Mouse (Mus musculus) kidney, embryonic 14.5 days (tissue): ENCODE results near the gene Kcnip1. TPM values are rescaled to one million over a fixed set of nuclear protein-coding genes. Genes with fewer than 3 reads are reported as not detected.

ENCODE experiments used
- ATAC-seq: fragments of 200-750 bp; cut with Nextera tagmentation; 2 replicates; pipeline ENCODE4 v1.8.0; 2017; ENCODE audit warnings: moderate number of reproducible peaks, mild to moderate bottlenecking, moderate TSS enrichment, moderate library complexity; ENCODE audit not compliant: low FRiP score, low TSS enrichment
- H3K27ac ChIP-seq: fragments of 300-500 bp; sonication (generic); 2 replicates; pipeline ENCODE4 v1.5.1; 2014; ENCODE audit warnings: low read depth, mild to moderate bottlenecking, low read length, moderate library complexity, mixed read lengths
- H3K27me3 ChIP-seq: fragments of 300-500 bp; sonication (generic); 2 replicates; pipeline ENCODE4 v1.6.1; 2014; ENCODE audit warnings: mild to moderate bottlenecking, low read length; ENCODE audit not compliant: control insufficient read depth, insufficient read depth
- H3K36me3 ChIP-seq: fragments of 300-500 bp; sonication (generic); 2 replicates; pipeline ENCODE4 v1.6.1; 2014; ENCODE audit warnings: low read length, mixed read lengths; ENCODE audit not compliant: control insufficient read depth, insufficient read depth
- H3K4me1 ChIP-seq: fragments of 300-500 bp; sonication (generic); 2 replicates; pipeline ENCODE4 v1.6.1; 2014; ENCODE audit warnings: low read length, mixed read lengths; ENCODE audit not compliant: control insufficient read depth, insufficient read depth
- H3K4me2 ChIP-seq: fragments of 300-500 bp; sonication (generic); replicated peaks from 2 replicates; pipeline ENCODE4 v1.6.1; 2014; ENCODE audit warnings: low read depth, mild to moderate bottlenecking, low read length
- H3K4me3 ChIP-seq: fragments of 300-500 bp; sonication (generic); 2 replicates; pipeline ENCODE4 v1.5.1; 2014; ENCODE audit warnings: mild to moderate bottlenecking, low read length
- H3K9ac ChIP-seq: fragments of 300-500 bp; sonication (generic); 2 replicates; pipeline ENCODE4 v1.6.1; 2014; ENCODE audit warnings: low read depth, mild to moderate bottlenecking, low read length, moderate library complexity
- H3K9me3 ChIP-seq: fragments of 300-500 bp; sonication (generic); 2 replicates; pipeline ENCODE4 v1.6.1; 2016; ENCODE audit warnings: low read length; ENCODE audit not compliant: control insufficient read depth
- WGBS: fragments of 180-500 bp; shearing (Covaris S2); extraction: QIAGEN DNeasy Blood & Tissue Kit; methylation state at CpG from one replicate; pipeline ENCODE4 v1.1.7; 2014; 5-methylcytosine and 5-hydroxymethylcytosine counted together
- polyA plus RNA-seq: library from polyadenylated mRNA; unstranded; fragments of >200 nt; fragmentation: Nextera tagmentation; extraction: Ambion mirVana; gene quantifications from 2 replicates; pipeline ENCODE4 v1.2.1, GENCODE M21; 2014

The Kcnip1 gene
- polyA plus RNA-seq, 1 experiment from 2014 or later = 0.74 TPM

DNA sequence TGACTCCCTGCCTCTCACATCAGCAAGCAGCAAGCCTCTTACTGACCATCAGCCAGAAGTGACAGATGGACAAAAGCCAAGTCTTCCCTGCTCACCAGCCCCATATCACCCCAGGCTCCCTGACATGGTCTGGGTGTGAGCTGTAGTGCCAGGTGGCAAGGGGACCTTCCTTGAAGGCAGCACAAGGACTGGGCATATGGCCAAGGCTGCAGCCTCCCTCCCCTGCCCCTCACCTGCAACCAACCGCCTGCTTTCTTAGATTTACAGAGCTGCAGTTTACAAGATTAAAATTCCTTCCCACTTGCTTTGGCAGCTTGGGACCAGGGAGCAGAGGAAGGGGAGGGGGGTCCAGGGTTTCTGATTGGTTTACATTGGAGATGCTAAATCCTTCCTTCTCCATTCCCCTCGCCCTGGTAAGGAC is 80.8 kb downstream of the Kcnip1 start:
- Histone ChIP-seq H3K9ac (no peak overlapping the region), H3K9me3 (no peaks in the 10 kb centered on the region), H3K27me3 (0 out of 2 replicates have a peak, but pooled peaks cover 4% of the 10 kb centered on the region), H3K4me3 (no peak overlapping the region), H3K4me2 (no peak overlapping the region), H3K36me3 (no peaks in the 10 kb centered on the region), H3K27ac (no peak overlapping the region), H3K4me1 (no peaks in the 10 kb centered on the region)
- 43% methylated on average over 2 of the region's 2 CpGs for WGBS
- no peak for ATAC-seq

DNA sequence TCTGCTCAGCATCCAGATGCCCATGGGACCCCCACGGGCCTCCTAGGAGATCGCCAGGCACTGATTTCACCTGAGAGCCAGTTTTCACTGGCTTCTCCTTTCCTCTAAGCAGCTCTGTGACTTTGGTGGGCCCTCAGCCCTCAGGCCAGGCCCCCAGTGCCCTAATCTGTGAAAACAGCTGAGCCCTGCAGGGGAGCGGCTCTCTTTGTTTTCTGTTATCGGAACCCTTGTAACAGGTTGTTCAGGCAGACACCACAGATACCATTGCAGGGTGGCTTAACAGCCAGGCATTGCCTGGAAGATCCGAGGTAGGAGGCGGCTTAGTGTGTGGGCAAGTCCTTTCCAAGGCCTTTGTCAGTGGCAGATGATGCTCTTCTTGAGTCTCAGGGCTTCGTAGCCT is 82.0 kb downstream of the Kcnip1 start:
- no peak overlapping the region for H3K9ac ChIP-seq
- no peak overlapping the region for H3K4me3 ChIP-seq
- H3K9me3 ChIP-seq = no peaks in the 10 kb centered on the region
- H3K27me3 ChIP-seq = 0 out of 2 replicates have a peak, but pooled peaks cover 4% of the 10 kb centered on the region
- no peak for ATAC-seq
- H3K36me3 ChIP-seq = no peaks in the 10 kb centered on the region
- no peak overlapping the region for H3K27ac ChIP-seq
- 68% methylated on average over 7 of the region's 7 CpGs for WGBS
- H3K4me1 ChIP-seq = no peaks in the 10 kb centered on the region
- H3K4me2 ChIP-seq = no peak overlapping the region

DNA sequence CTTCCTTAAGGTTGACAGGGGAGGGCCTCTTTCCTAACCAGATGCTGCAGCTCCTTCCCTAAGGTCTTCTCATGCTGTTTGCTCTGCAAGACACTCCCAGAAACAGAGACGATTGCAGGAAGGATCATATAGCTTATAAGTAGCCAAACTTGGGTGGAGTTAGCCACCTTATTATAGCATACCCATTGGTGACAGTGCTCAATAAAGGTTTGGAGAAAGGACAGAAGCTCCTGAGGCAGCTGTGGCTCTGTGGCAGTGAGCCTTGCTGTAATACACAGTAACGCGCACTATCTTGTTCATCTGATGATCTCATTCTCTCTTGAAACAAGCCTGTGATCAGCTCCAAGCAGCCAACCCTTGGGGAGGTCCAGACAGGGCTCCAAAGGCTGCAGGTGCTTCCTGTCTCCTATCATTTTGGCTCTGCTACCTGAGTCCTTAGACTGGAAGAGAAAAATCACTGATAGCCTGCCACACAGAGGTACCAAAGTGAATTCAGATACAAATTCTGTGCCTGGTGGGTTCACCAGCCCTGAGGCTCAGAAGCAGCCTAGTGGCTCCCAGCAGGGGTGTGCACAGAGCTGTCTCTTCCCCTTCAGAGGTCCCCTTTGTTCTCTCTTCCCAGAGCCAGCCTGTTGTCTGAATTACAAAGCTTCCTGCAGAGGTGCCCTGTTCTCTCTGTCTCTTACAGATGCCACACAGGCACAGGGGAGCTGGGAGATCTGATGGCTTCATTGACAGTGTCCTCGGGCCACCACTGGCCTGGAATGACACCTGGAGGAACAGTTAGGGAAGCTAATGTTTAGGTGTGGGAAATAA is 84.4 kb downstream of the Kcnip1 start:
- WGBS = 61% methylated on average over 4 of the region's 4 CpGs
- Histone ChIP-seq H3K9me3 (no peaks in the 10 kb centered on the region), H3K27me3 (no peaks in the 10 kb centered on the region), H3K36me3 (no peaks in the 10 kb centered on the region), H3K9ac (no peak overlapping the region), H3K27ac (no peak overlapping the region), H3K4me1 (no peaks in the 10 kb centered on the region), H3K4me2 (no peak overlapping the region), H3K4me3 (no peak overlapping the region)
- no peak for ATAC-seq

DNA sequence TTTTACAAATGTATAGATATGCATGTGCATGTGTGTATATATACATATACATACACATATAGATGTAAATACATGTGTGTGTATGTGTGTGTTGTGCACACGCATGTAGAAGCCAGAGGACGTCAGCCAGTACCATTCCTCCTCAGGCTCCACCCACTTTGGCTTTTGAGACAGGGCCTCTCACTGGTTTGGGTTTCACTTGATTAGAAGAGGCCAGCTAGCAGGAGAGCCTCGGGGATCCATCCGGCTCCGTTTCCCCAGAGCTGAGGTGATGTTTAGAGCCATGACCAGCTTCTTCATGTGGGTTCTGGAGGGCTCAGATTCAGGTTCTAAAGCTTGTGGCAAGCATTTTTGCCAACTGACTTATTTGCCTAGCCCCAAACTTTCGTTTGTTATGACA is 89.5 kb downstream of the Kcnip1 start:
- H3K27me3 ChIP-seq = no peaks in the 10 kb centered on the region
- H3K4me2 ChIP-seq = no peak overlapping the region

GRCm38 (mm10) chr11:33902377-33902776 is 90.6 kb downstream of the Kcnip1 start:
- no peaks in the 10 kb centered on the region for H3K4me1 ChIP-seq
- no peak for ATAC-seq
- WGBS = 81% methylated on average over 10 of the region's 10 CpGs

More for the DNA sequence above, 89.5 kb downstream of the Kcnip1 start:
- 65% methylated on average over 6 of the region's 6 CpGs for WGBS
- no peak for ATAC-seq
- Histone ChIP-seq H3K4me1 (no peaks in the 10 kb centered on the region), H3K9me3 (no peaks in the 10 kb centered on the region), H3K4me3 (no peak overlapping the region), H3K27ac (no peak overlapping the region), H3K36me3 (no peaks in the 10 kb centered on the region), H3K9ac (no peak overlapping the region)

GRCm38 (mm10) chr11:33901783-33902182 is 91.2 kb downstream of the Kcnip1 start:
- Histone ChIP-seq H3K4me2 (no peak overlapping the region), H3K27ac (no peak overlapping the region), H3K9me3 (no peaks in the 10 kb centered on the region), H3K4me3 (no peak overlapping the region), H3K9ac (no peak overlapping the region), H3K27me3 (no peaks in the 10 kb centered on the region), H3K4me1 (no peaks in the 10 kb centered on the region), H3K36me3 (no peaks in the 10 kb centered on the region)
- 60% methylated on average over 2 of the region's 2 CpGs for WGBS
- no peak for ATAC-seq

More at GRCm38 (mm10) chr11:33902377-33902776, 90.6 kb downstream of the Kcnip1 start:
- no peak overlapping the region for H3K4me3 ChIP-seq
- H3K27me3 ChIP-seq = no peaks in the 10 kb centered on the region
- H3K36me3 ChIP-seq = no peaks in the 10 kb centered on the region
- H3K9me3 ChIP-seq = no peaks in the 10 kb centered on the region
- H3K9ac ChIP-seq = no peak overlapping the region
- H3K4me2 ChIP-seq = no peak overlapping the region
- no peak overlapping the region for H3K27ac ChIP-seq

DNA sequence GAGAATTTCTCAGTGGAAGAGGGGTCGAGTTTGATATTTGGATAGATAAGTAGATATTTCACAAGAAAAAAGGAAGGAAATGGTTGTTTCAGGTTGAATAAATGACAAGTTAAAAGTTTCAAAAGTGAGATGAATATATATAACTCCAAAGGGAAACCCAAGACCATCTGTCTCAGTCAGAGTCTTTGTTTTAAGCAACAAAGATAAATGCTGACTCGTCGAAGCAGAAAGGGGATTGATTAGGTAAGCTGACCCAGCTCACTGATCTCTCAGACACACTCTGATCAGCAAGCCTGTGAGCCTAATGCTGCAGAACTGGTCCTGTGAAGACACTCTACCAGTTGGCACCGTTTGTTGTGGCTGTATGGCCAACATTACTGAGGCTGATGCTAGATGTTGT is 101.9 kb downstream of the Kcnip1 start:
- no peaks in the 10 kb centered on the region for H3K27me3 ChIP-seq
- no peak overlapping the region for H3K4me3 ChIP-seq
- no peaks in the 10 kb centered on the region for H3K9me3 ChIP-seq
- no peak overlapping the region for H3K9ac ChIP-seq
- H3K36me3 ChIP-seq = no peaks in the 10 kb centered on the region
- no peak overlapping the region for H3K4me2 ChIP-seq
- 72% methylated on average over 4 of the region's 4 CpGs for WGBS
- H3K27ac ChIP-seq = no peak overlapping the region
- no peak for ATAC-seq
- no peaks in the 10 kb centered on the region for H3K4me1 ChIP-seq

- H3K9ac ChIP-seq = no peak overlapping the region
- H3K9me3 ChIP-seq = no peaks in the 10 kb centered on the region
- WGBS = 89% methylated on average over 2 of the region's 2 CpGs
- H3K27me3 ChIP-seq = no peaks in the 10 kb centered on the region
- H3K36me3 ChIP-seq = no peaks in the 10 kb centered on the region
- no peaks in the 10 kb centered on the region for H3K4me1 ChIP-seq
- no peak overlapping the region for H3K4me3 ChIP-seq
- no peak overlapping the region for H3K27ac ChIP-seq
- no peak for ATAC-seq
- no peak overlapping the region for H3K4me2 ChIP-seq
These were observed 102.6 kb downstream of the Kcnip1 start for GRCm38 (mm10) chr11:33890382-33890781.

DNA sequence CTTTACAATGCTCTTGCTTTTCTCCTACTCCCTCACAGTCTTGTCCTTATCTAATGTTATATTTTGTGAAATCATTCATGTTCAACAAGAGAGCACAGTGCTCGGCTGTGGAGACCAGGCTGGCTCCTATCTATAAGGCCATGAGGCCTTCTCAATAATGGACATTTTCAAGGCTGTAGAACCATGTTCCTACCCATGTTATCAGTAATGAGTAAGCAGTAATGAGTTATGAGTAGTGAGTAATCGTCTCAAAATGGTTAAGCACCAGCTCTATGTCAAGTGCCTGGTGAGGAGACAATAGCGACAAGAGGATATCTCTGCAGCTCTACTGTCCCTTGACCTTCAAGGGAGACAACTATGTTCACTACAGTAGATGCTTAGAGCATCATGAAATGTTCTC is 105.3 kb downstream of the Kcnip1 start:
- H3K36me3 ChIP-seq = no peaks in the 10 kb centered on the region
- 90% methylated on average over 3 of the region's 3 CpGs for WGBS
- no peak overlapping the region for H3K4me2 ChIP-seq
- no peak for ATAC-seq
- H3K9me3 ChIP-seq = no peaks in the 10 kb centered on the region
- H3K4me3 ChIP-seq = no peak overlapping the region
- no peak overlapping the region for H3K27ac ChIP-seq
- no peaks in the 10 kb centered on the region for H3K27me3 ChIP-seq
- no peaks in the 10 kb centered on the region for H3K4me1 ChIP-seq
- no peak overlapping the region for H3K9ac ChIP-seq
